Mouse (Mus musculus) megakaryocyte, adult 5-6 weeks (primary cell): ENCODE data around the gene Cfap69. TPM values are rescaled to one million over a fixed set of nuclear protein-coding genes. Genes with fewer than 3 reads are reported as not detected.
"Not testable (repeated sequence)": the region's sequence is repeated elsewhere in the genome, so short reads cannot be mapped to it uniquely, and the experiment has no call there.

Experiments
- ATAC-seq: 2 replicates; pipeline ENCODE4 v1.8.0; 2016; ENCODE audit warnings: mild to moderate bottlenecking, inconsistent platforms; ENCODE audit not compliant: poor library complexity, severe bottlenecking
- total RNA-seq, 2 experiments: library from RNA; stranded (forward) in 1 of 2; stranded (reverse) in 1 of 2; fragments of 153-499, 151-499 nt in 1 of 2; fragments of 221-1000, 200-1000 nt in 1 of 2; gene quantifications; 2 replicates each; pipeline versions ENCODE4 v1.2.3 to v1.2.4; 2015 to 2017

The Cfap69 gene
- total RNA-seq (2015) (not detected in 2 replicates), total RNA-seq (2017) (not detected in 2 replicates)

- no peak for ATAC-seq
Measured at GRCm38 (mm10) chr5:5663655-5664370, at the start of gene Cfap69. Gene Cfap69 (minus strand): TSS chr5:5664239.

DNA sequence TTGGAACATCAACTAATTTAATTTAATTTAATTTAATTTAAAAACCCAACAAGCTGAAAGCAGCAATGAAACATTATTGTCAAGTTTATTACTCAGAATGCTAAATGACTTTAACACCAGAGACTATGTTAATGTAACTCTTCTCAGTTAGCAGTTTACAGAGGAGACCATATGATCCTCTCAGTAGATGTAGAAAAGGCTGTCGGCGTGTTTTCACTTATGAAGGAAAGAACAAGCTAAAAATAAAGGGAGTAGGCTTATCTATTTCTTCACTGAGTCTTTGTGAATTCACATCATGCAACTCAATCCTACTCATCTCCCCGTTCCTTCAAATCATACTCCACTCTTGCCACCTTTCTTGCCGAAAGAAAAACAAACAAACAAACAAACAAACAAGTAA is 47.0 kb upstream of the Cfap69 start:
- ATAC-seq = no peak

GRCm38 (mm10) chr5:5707341-5708278 is 43.6 kb upstream of the Cfap69 start:
- no peak for ATAC-seq

- ATAC-seq = no peak
Measured at GRCm38 (mm10) chr5:5705019-5705418, 41.0 kb upstream of the Cfap69 start.

DNA sequence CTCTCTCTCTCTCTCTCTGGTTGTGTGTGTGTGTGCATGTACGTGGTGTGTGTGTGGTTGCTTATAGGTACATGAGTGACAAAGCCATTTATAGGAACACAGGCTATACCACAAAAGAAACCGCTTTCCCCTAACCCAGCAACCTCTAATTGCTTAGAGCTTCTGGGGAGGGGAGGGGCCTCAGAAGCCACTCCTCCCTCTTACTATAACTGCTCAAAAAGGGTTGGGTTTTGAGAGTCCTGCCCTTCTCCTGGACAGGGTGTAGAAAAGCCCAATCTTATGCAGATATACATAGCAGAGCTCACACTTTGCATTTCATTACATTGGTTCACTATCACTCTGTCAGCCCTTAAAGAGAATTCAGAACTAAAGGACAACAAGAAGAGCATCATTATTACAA is 36.3 kb upstream of the Cfap69 start:
- ATAC-seq = no peak

- no peak for ATAC-seq
Measured at GRCm38 (mm10) chr5:5698830-5699229, 34.8 kb upstream of the Cfap69 start.

- ATAC-seq = no peak
Measured at GRCm38 (mm10) chr5:5695401-5695942, 31.4 kb upstream of the Cfap69 start.

GRCm38 (mm10) chr5:5693956-5694653 is 30.1 kb upstream of the Cfap69 start, which contains the start of gene Steap2:
Gene Steap2 (minus strand): TSS chr5:5694578.
- ATAC-seq = no peak

DNA sequence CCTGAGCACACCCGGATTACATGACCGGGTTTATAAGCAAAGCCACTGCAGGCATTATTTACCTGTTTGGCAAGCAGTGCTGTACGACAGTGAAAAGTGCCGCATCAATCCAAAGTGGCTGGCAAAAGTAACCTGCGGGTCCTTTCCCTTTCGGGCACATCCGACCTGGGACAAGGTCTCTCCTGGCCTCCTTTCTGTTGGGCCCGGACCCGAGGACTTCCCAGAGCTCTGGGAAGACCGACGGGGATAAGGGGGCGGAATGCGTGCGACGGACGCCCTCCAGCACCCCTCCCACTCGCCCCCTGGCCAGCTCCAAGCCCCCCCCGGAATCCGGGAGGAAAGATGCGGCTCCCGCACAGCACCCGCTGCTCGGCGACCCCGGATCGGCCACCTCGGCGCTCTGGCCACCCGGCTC is 29.5 kb upstream of the Cfap69 start:
- ATAC-seq = no peak

DNA sequence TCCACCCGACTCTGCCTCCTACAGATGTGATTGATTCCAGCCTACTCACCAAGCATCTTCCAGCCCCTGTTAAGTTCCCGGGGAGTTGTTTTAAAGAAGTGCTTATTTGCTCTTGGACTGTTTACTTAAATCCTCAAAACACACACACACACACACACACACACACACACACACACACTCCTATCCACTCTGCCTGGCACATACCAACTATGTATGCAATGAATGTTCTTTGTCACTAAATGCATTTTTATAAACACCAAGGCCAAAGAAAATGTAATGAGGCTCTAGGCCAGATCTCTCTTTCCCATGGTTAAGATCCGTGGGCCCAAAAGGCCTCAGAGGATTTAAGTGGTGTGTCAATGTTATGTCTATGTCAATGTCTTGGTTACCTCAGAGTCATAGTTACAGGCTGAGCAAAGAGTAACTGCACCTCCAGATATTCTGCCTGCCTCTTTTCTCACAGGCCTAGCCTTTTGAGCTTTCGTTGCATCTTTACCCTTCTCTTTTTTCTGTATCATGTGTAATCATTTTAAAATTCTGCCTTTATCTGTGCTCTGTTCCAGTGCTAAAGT is 28.2 kb upstream of the Cfap69 start:
- ATAC-seq = no peak

GRCm38 (mm10) chr5:5688945-5689540 is 25.0 kb upstream of the Cfap69 start:
- no peak for ATAC-seq

DNA sequence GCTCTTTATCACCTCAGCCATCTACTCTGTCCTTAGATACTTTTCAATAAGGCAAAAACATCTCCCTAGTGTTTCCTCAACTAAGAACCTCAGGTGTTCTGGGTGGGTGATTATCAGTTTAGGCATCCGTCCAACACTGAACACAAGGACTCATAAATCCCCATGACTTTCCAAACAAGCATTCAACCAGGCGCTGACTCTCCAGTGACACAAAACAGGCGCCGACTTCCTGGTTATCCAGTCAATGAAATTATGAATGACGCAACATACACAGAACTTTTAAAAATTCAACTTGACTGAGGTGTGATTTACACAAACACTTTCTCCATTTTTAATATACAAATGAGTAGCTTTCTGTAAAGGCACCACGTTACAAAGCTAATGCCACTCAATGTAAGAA is 24.2 kb upstream of the Cfap69 start:
- no peak for ATAC-seq

DNA sequence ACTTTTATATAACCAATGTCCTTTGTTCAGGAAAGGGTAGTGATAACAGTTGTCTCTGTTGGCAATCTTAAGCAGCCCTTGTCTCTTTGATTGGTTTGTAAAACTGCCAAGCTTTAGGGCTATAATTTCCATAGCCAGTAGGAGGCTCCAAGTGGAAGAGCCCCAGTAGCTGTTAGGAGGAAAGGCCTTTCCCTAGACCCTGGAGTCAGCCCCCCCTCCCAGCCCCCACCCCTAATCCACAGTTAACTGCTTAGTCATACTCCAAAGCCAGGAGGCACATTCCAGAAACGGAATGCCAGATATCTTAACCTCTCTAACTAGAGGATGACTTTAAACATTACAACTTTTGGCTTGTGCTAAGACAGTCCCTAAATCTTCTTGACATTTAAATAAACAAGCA is 22.9 kb upstream of the Cfap69 start:
- no peak for ATAC-seq

DNA sequence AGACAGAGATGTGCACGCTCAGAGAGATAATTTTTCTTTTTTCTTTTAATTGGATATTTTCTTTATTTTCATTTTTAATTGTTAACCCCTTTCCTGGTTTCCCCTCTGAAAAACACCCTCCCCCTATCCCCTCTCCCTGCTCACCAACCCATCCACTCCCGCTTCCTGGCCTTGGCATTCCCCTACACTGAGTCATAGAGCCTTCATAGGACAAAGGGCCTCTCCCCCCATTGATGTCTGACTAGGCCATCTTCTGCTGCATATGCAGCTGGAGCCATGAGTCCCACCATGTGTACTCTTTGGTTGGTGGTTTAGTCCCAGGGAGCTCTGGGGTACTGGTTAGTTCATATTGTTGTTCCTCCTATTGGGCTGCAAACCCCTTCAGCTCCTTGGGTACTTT is 20.9 kb upstream of the Cfap69 start:
- ATAC-seq = not testable (repeated sequence)

- no peak for ATAC-seq
Measured at GRCm38 (mm10) chr5:5683292-5683691, 19.3 kb upstream of the Cfap69 start.

DNA sequence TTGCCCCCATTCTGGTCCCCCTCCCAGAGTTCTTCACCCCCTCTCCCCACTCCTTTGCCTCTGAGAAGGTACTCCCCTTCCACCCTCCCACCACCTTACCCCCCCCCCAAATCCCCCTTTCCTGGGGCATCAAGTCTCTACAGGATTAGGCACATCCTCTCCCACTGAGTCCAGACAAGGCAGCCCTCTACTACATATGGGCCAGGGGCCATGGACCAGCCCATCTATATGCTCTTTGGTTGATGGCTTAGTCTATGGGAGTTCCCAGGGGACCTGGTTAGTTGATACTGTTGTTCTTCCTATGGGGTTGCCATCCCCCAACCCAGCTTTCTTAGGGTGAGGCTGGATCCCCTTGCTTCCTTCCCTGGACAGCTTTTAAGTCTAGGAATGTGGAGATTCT is 15.4 kb upstream of the Cfap69 start:
- no peak for ATAC-seq

- ATAC-seq = no peak
Measured at GRCm38 (mm10) chr5:5676082-5676481, 12.0 kb upstream of the Cfap69 start.

GRCm38 (mm10) chr5:5668920-5669319 is 4.9 kb upstream of the Cfap69 start:
- ATAC-seq = no peak

GRCm38 (mm10) chr5:5664371-5664926 is 410 bp upstream of the Cfap69 start:
- ATAC-seq = no peak

GRCm38 (mm10) chr5:5663057-5663456 is 982 bp downstream of the Cfap69 start:
- no peak for ATAC-seq
